Mouse (Mus musculus) right cerebral cortex, postnatal 14 days (tissue): Measurements from ENCODE around the gene Scoc.
"Not testable (repeated sequence)": the region's sequence is repeated elsewhere in the genome, so short reads cannot be mapped to it uniquely, and the experiment has no call there.

Experiments
- DNase-seq: peaks from one replicate; pipeline ENCODE4 v3.0.0; 2022

The Scoc gene

DNA sequence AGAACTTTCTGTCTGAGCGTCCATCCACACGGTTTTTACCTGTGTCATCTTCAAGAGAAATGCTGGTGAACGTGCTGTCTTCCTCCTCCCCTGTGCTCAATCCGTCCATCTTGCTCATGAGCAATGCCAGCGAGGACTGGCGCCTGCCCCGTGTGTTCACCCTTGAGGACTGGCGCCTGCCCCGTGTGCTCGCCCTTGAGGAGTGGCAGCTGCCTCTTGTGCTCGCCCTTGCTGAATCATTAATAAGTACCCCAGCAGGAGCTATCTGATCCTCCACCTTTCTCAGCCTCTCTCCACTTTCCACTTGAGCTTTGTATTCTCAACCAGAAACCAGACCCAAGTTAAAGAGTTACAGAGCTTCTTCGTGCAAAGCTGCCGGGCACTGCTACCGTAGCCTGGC, at the start of gene Scoc:
Scoc (minus strand) TSS at position 170 of the 400 bp plus-strand sequence.
- no peak for DNase-seq

DNA sequence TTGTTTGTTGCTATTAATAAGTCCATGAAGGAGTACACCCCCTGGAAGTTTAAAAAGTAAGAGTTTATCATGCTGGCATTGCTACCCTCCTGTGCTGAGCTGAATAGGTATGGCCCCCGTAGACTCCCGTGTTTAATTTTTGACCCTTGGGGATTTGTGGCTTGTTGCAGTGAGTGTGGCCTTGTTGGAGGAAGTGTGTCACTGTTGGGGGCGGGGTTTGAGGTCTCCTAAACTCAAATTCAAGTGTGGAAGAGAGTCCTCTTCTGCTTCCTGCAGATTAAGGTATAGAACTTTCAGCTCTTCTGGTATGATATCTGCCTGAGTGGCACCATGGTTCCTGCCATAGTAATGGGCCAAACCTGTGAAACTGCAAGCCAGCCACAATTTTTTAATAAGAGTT, 1.4 kb upstream of the Scoc start:
- DNase-seq, result no peak

DNA sequence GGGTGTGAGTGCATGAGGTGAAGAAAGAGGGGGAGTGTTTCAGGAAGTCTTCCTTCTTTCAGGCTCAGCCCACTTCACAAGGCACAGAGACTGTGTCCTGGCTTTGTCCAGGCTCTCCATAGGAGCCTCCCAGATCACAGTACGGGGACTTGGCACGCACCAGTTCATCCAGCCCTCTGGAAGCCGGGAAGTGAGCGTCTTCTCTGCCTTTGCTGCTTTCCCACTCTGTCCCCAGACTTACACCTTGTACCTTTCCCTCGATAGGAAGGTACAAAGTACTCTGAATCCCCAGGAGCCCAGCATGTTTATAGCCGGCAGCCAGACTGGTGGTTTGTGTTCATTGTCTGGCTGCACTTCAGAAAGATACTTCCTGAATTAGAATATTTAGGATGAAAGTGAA, 1.1 kb downstream of the Scoc start:
- DNase-seq, result no peak

DNA sequence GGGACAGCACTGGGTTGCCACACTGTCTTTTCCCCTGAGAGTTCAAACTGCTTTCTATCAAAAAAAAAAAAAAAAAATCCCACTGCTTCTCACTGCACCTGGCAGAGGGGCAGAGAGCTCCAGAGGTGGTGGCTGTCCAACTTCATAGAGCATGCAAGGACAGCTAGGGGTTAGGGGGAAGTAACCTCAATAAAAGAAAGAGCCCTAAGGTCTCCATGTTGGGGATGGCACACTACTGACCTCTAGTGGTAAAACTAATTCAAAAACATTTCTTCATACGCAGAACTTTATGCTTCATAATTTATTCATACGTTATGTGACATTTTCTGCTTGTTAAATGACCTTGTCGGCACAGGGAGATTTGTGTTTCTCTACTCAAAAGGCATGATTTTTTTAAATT, 7.1 kb downstream of the Scoc start:
- DNase-seq, result no peak

DNA sequence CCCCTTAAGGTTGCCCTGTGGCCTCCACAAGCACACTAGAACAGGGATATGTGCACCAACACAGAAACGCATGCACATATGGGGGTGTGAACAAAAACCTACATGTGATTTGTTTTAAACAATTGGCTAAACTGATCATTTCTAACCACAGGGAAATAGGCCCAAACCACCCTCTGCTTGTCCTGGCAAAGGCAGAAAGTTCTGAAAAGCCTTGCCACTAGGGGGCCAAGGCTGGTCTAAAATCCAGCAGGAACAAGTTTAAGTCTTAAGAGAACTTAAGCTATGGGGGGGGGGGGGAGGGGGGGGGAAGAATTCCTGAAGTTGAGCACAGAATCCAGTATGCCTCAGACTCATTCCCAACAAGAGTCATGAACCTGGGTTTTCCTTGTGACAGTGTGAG, 8.2 kb downstream of the Scoc start:
- peak; percentile 20 for DNase-seq

DNA sequence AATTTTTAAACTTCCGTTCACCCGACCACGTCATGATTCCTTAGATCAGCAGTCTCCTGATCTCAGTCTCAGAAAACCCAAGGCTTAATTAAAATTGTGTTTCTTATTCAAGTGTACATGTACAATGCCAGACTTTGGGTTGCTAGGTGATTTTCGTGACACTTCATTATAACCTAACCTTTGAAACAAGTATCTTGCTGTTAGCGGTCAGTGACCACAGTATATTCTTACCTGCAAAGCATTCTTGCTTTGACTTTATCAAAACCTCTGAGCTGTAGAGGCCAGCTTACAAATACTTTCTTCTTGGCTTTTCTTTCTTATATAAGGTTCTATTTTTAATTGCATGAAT, 15.2 kb downstream of the Scoc start:
- no peak for DNase-seq

DNA sequence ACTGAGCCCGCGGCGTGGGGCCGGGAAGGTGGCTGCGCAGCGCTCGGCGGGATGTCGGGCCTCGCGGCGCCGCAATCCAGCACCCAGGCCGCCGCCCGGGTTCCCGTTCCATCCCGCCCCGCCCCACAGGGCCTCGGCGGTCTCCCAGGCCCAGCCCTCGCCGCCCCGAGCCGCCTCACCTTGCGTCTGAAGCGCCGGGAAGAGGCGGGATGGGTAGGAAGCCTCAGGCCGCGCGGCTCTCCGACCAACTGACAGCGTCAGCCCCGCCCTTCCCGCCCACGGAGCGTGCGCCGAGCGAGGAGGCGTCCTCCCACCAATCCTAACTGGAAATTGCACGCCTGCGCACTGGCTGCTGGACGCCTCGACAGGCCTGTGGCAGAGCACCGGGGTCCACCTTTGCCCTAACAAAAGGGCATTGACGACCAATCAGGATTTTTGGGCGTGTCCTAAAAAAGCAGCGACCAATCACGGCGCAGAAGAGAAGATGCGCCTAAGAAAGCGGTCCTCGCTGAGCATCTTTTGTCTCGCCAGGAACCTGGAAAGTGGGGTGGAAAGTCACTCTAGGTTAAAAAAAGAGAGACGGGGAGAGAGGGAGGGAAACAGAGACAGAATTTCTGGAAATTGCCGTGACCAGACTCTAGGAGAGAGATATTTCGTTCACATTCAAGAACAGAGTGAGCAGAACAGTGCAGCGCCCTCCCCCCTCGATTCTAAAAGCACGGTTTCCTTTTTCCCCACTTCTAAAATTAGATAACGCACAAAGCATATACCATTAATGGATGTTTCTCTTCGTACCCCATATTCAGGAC, 15.7 kb downstream of the Scoc start:
- peak; percentile 97 for DNase-seq

DNA sequence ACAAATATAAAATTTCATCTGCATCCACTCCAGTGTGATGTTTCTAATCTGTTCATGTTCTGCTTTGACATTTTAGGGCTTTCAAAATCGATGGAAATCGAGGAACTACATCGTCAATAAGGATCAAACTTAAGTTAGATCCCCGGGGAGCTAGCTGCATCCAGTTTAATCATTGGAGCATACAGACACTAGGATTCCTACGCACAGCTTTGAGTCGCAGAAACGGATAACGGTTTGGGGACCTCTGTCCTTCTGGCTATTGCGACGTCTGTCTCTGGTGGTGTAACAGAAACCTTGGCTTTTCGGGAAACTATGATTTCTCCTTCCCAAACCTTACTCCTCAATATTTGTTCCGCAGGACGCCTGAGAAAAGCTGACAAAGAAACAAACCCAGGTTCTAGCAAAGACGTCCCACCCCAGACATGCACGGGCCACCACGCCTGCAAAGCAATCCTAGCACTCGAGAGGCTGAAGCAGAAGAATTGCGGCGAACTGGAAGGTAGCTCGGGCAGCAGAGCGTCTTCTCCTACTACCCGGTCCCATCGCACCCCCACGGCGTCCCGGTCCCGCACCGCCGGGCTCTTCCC, 16.4 kb downstream of the Scoc start:
- no peak for DNase-seq

DNA sequence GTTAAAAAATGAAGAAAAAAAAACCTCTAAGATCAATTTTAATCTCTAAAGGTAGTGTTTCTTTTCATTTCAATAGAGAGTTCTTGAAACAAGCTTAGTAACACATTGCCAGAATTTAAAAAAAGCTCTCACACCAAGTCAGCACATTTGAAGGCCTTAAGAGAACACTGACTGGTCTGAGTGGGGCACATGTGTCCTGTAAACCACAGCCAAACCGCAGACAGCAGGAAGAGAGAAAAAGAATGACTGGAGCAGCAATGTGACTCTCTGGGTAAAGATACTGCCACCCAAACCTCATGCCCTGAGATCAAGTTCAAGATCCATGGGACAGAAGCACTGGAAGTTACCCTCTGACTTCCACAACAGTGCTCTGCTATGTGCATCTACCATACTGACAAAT, 21.1 kb downstream of the Scoc start:
- DNase-seq, result no peak

DNA sequence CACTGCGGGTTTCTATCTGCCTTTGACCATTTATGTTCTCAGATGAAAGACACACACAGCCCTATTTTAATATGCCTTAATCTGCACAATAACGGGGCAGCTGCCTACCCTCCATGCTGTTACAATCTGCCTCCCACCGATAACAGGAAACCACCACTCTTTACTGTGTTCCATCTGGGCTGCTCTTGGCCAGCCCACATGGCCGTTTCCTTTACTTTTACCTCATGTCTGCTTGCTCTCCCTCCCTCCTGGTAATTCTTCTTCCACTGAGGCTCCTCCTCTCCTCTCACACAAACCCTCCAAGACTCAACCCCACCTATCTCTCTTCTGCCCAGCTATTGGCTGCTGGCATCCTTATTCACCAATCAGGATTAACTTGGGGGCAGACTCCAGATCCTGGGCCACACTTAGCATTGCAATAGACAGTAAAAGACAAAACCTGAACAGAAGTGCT, 29.1 kb downstream of the Scoc start:
- DNase-seq, result no peak

DNA sequence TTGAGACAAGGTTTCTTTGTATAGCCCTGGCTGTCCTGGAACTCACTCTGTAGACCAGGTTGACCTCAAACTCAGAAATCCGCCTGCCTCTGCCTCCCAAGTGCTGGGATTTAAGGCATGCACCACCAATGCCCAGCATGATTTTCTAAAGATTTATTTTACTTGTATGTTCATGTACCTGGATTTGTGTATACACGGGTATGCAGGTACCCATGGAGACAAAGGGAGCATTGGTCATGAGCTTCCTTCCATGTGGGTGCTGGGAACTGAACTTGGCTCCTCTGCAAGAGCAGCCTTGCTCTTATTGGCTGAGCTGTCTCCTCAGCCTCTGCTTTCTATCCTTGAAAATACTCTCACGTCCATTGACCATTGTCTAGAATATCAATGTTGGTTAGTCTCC, 29.6 kb downstream of the Scoc start:
- not testable (repeated sequence) for DNase-seq

DNA sequence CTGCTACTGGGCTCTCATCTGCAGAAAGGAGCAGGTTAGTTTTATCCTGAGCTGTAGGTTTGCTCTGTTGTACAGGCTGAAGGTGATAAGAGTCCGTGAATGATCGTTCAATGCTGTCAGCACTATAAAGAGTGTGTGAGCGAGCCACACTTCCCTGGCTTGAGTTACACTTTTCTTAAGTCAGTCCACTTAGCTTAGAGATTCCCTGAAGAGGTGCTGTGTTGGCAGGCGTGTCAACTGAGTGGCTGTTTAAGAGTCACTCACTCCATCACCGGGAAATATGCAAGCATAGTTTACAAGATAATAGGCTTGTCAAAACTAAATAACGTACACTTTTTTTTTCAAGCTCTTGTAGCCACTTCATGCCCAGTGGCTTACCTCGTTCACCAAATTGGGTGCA, 31.2 kb downstream of the Scoc start:
- no peak for DNase-seq

DNA sequence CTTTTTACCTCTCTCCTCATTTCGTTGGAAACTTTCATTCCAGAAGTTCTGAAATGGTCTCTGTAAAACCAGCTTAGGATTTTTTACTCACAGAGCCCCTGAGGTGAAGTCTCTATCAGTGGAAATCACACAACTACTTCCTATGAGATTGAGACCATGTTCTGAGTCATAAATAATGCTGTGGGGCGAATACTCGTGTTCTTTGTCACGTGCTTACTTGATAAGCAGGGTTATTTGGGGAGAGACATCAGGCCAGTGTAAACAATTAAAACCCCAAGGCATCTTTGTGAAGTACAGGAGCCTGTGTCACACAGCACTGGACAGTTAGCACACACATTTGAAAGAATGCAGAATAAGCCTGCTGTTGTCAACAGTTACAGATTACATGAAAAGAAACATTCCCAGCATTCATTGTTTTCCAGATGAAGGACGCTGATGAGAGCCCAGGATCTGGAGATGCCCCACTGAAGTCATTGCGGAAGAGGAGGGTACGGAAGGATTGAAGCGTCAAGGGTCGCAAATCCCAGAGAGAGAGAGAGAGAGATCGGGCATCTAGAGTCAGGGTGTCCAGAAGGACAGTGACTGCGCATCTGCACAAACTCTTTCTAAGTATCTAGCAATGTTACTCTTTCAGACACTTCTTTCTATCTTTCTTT, 32.0 kb downstream of the Scoc start:
- no peak for DNase-seq

DNA sequence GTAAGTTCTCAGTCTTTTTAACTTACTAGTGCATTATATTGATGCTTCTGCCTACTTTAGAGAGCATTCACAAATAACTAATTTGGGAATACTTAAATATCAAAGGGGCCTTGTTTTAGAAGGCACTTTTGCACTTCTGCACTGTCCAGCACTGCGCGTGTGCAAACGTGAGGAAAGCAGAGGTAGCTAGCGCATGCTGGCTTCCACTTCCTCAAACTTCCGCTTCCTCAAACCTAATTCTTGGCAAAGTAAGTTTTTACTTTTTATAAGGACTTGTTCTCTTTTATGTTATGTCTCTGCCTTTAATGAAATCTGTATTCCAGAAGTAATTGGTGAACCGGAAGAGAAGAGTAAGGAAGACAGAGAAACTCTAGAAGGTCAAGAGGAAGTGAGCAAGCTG, 33.0 kb downstream of the Scoc start:
- no peak for DNase-seq

DNA sequence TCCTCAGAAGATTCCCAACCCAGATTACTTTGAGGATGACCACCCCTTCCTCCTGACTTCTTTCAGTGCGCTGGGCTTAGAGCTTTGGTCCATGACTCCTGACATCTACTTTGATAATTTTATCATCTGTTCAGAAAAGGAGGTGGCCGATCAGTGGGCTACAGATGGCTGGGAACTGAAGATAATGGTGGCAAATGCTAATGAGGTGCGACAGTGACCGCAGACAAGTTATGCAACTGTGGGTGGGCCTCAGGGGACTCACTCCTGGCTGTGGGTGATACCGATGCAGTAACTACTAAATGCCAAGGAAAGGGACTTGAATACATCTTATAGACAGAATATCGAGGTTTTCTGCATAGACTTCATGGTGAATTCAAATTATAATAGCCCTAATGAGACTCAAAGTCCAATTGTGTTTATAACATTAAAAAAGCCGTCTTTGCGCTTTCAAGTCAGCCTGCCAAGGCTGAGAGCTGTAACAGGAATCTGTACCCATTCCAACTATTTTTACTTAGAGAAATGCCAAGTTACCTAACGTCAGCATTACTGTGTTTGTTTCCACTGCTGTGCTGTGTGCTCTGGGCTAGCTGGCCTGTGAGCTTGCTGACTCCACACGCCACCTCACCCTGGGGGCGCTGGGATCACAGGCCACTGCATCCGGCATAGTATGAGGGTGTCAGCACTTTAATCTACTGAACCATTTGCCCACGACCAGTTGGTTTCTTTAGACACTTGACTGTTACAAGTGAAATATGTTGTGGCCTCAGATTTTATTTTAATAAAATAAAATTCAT, 35.0 kb downstream of the Scoc start:
- no peak for DNase-seq

DNA sequence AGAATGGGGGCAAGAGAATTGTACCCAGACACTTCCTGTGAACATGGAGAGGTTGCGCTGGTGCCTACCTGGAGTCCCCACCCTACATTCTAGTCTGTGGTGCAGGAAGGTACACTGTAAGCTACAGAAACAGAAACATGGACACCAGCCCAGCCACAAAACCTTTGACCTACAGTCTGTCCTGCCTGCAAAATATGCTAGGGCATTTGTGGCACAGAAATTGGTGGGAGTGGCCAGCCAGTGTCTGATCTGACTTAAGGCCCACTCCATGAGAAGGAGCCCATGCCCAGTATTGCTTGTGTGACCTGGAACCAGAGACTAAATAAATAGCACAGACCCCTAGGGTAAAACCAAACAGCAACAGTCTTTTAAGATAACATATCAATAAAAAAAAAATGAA, 36.8 kb downstream of the Scoc start:
- no peak for DNase-seq

DNA sequence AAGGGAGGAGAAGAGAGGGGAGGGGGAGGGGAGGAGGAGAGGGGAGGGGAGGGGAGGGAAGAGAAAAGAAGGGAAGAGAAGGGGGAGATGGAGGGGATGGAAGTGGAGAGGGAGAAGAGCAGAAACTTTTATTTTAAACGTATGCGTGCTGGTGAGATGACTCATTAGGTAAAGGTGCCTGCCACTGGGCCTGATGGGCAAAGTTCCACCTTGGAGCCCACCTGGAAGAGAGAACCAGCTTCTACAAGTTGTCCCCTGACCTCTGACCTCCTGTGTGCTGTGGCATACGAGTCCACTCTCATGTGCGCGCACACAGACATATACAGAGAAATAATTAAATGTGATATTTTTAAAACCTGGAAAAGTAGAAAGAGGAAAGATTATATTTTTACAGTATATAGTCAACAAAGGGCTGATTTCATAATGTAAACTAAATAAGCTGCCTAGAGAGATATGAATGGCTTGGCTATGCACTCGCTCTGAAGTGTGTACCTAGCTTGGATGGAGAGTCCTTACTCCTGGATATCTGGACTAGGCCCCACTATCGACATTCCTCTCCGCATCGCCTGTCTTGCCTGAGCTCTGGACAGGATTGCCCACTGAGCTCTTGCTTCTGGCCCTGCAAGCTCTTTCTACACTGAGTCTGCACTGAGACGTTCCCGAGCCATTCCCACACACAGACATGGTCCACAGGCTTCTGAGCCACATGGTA, 39.2 kb downstream of the Scoc start:
- no peak for DNase-seq

DNA sequence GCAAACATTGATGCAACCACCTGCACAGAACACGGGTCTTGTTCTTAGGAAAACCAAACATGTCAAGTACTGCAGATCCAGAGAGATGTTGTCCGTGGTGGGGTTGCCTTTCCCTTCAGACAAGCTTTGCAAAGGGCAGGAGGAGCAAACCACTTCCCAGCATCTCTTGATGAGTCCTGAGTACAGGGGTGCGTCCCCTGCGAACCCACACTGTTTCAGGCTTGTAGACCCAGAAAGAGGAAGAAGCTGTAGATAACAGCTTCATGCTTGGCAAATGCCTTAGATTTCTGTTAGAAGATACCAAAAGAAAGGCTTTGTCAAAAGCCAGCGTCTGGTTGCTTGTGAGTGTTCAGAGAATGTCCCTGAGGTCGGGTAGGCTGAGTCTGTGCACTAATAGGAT, 40.2 kb downstream of the Scoc start:
- no peak for DNase-seq

DNA sequence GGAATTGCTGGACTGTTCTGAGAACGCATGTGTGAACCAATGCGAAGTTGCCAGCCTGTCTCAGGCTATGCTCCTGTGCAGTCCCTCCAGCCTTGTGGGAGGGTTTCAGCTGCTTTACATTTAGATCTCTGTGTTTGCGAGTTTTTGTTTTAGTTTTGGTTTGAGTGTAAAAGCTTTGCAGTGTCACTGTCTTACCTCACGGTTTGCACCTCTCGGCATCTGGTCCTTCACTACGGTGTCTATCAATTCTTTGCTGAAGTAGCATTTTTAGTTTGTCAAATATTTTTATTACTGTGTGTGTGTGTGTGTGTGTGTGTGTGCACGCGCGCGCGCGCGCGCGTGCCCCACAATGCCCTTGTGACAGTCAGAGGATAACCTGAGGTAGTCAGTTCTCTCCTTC, 41.3 kb downstream of the Scoc start:
- no peak for DNase-seq

DNA sequence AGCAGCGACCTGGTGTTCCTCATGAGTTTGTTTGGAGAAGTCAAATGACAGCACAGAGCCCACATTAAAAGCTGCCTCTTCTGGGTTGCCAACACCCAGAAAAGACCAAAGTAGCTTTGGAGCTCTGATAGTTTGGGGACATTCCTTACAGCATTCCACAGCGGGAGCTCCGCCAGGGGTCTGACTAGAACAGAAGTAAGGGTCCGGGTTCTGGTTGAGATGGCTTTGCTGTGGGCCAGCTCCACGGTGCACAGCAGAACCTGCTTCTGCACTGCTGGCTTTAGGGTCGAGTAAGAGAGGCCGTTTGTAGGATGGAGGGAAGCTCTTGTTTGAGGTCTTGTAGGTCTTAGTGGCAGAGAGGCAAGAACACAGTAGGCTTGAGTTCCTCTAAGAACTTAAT, 49.7 kb downstream of the Scoc start:
- no peak for DNase-seq

DNA sequence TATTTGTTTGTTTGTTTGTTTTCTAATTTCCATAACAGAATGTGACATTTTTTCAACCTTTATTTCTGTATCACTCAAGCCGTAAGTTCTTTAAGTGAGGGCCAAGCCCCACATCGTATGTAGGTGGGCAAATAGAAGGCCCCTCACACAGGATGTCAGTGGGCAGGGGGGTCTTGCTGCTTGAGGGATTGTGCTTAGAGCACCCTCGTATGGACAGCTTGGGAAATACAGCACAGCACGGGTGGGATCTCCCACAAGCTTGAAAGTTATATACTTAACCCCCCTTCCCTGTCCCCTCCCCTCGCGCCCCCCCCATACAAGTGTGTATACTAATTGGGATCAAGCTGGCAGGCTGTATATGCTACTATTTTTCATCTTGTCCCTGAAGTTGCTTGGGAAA, 51.4 kb downstream of the Scoc start:
- DNase-seq, result no peak

DNA sequence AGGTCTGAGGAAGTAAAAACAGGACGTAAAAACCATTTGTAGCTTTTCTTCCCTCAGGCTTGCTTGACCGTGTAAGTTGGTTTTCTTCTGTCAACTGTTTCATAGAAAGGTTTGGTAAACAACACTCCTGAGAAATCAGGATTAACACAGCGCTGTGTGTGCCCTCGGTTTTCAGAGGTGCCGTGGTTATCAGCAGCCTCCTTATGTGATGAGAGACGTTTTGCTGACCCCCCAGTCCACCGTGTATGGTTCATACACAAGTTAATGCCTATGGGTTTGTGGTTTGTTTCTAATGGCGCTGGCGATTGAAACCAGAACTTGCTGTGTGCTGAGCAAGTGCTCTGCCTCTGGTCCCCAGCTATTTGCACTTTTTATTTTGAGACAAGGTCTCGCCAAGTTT, 52.6 kb downstream of the Scoc start:
- DNase-seq, result no peak

DNA sequence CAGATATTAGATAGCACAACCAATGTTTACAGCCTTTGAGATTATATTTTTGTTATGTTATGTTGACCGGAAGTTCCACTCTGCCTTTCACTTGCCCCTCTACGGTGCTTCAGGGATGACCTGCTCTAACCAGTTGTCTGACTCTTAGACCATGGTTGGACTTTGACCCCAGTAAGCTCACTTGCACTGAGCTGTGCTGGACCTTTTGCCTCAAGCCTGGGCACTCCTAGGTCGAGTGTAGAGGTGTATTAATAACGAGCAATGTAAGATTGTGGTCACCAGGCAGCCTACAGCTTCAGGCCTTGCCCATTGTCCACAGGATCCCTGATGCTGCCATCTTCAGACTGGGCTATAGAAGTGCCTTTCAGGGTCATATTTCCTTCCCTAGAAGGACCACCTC, 60.5 kb downstream of the Scoc start:
- DNase-seq, result no peak
